Mouse (Mus musculus) hindbrain, embryonic 13.5 days (tissue): ENCODE results near the gene Map7d1. TPM values are rescaled to one million over a fixed set of nuclear protein-coding genes. Genes with fewer than 3 reads are reported as not detected.

Experiments
- ATAC-seq: fragments of 200-750 bp; cut with Nextera tagmentation; 2 replicates; pipeline ENCODE4 v1.8.0; 2017; ENCODE audit warnings: moderate TSS enrichment; ENCODE audit not compliant: low FRiP score
- H3K27ac ChIP-seq: fragments of 300-500 bp; sonication (generic); 2 replicates; pipeline ENCODE4 v1.5.1; 2015; ENCODE audit warnings: inconsistent platforms, mild to moderate bottlenecking, moderate library complexity
- H3K27me3 ChIP-seq: fragments of 300-500 bp; sonication (generic); 2 replicates; pipeline ENCODE4 v1.6.1; 2015; ENCODE audit warnings: mild to moderate bottlenecking, inconsistent platforms
- H3K36me3 ChIP-seq: fragments of 300-500 bp; sonication (generic); 2 replicates; pipeline ENCODE4 v1.6.1; 2015; ENCODE audit warnings: mild to moderate bottlenecking, inconsistent platforms
- H3K4me1 ChIP-seq: fragments of 300-500 bp; sonication (generic); replicated peaks from 2 replicates; pipeline ENCODE4 v1.6.1; 2015; ENCODE audit warnings: inconsistent platforms
- H3K4me2 ChIP-seq: fragments of 300-500 bp; sonication (generic); 2 replicates; pipeline ENCODE4 v1.6.1; 2015; ENCODE audit warnings: inconsistent platforms, mild to moderate bottlenecking, moderate library complexity
- H3K4me3 ChIP-seq: fragments of 300-500 bp; sonication (generic); 2 replicates; pipeline ENCODE4 v1.5.1; 2015; ENCODE audit warnings: mild to moderate bottlenecking, inconsistent platforms
- H3K9ac ChIP-seq: fragments of 300-500 bp; sonication (generic); 2 replicates; pipeline ENCODE4 v1.6.1; 2015; ENCODE audit warnings: mild to moderate bottlenecking, inconsistent platforms
- H3K9me3 ChIP-seq: fragments of 300-500 bp; sonication (generic); 2 replicates; pipeline ENCODE4 v1.6.1; 2016; ENCODE audit warnings: inconsistent platforms
- WGBS: fragments of 180-500 bp; shearing (Covaris S2); methylation state at CpG from one replicate; pipeline ENCODE4 v1.1.7; 2015; 5-methylcytosine and 5-hydroxymethylcytosine counted together
- polyA plus RNA-seq: library from polyadenylated mRNA; unstranded; fragments of >200 nt; fragmentation: Nextera tagmentation; extraction: Ambion mirVana; gene quantifications from 2 replicates; pipeline ENCODE4 v1.2.1, GENCODE M21; 2015

The Map7d1 gene
- polyA plus RNA-seq, 1 experiment from 2014 or later = 81.8 TPM

- no peak overlapping the region for H3K27ac ChIP-seq
- 98% methylated on average over 3 of the region's 3 CpGs for WGBS
- ATAC-seq = no peak
Measured at GRCm38 (mm10) chr4:126187096-126187495, 69.0 kb downstream of the Map7d1 start.

GRCm38 (mm10) chr4:126183034-126183433 is 73.1 kb downstream of the Map7d1 start:
- H3K4me3 ChIP-seq = no peak overlapping the region
- H3K9ac ChIP-seq = no peak overlapping the region
- no peak for ATAC-seq
- no peaks in the 10 kb centered on the region for H3K9me3 ChIP-seq
- H3K27me3 ChIP-seq = no peaks in the 10 kb centered on the region
- no peaks in the 10 kb centered on the region for H3K4me1 ChIP-seq
- no peak overlapping the region for H3K27ac ChIP-seq
- peaks cover 36% of the 10 kb centered on the region for H3K36me3 ChIP-seq
- 89% methylated on average over 5 of the region's 5 CpGs for WGBS
- H3K4me2 ChIP-seq = no peak overlapping the region

More at GRCm38 (mm10) chr4:126187096-126187495, 69.0 kb downstream of the Map7d1 start:
- no peaks in the 10 kb centered on the region for H3K4me1 ChIP-seq
- H3K4me3 ChIP-seq = no peak overlapping the region
- no peaks in the 10 kb centered on the region for H3K27me3 ChIP-seq
- H3K9me3 ChIP-seq = no peaks in the 10 kb centered on the region
- H3K9ac ChIP-seq = no peak overlapping the region
- H3K36me3 ChIP-seq = peaks cover 21% of the 10 kb centered on the region
- no peak overlapping the region for H3K4me2 ChIP-seq

Other genes starting within 250 kb of the Map7d1 start
- 0.48 and 0.74 TPM in 2 replicates for gene Csf3r, start 231.8 kb downstream of the Map7d1 start, polyA plus RNA-seq
- 131 and 136 TPM in 2 replicates for gene Mrps15, start 209.4 kb downstream of the Map7d1 start, polyA plus RNA-seq
- gene Oscp1, start 197.8 kb downstream of the Map7d1 start, polyA plus RNA-seq = 33.1 and 35.1 TPM in 2 replicates
- gene Lsm10, start 159.7 kb downstream of the Map7d1 start, polyA plus RNA-seq = 47.5 and 47.9 TPM in 2 replicates
- gene Stk40, start 152.4 kb downstream of the Map7d1 start, polyA plus RNA-seq = 35.1 and 35.5 TPM in 2 replicates
- 15.0 and 15.5 TPM in 2 replicates for gene Eva1b, start 108.6 kb downstream of the Map7d1 start, polyA plus RNA-seq
- gene Sh3d21, start 92.9 kb downstream of the Map7d1 start, polyA plus RNA-seq = 1.3 and 1.4 TPM in 2 replicates
- gene Thrap3, start 53.6 kb downstream of the Map7d1 start, polyA plus RNA-seq = 163 and 166 TPM in 2 replicates
- gene Trappc3, start 6.0 kb upstream of the Map7d1 start, polyA plus RNA-seq = 160 and 168 TPM in 2 replicates
- 7.6 and 10.1 TPM in 2 replicates for gene Col8a2, start 30.4 kb upstream of the Map7d1 start, polyA plus RNA-seq
- gene Adprhl2, start 65.4 kb upstream of the Map7d1 start, polyA plus RNA-seq = 78.2 and 81.6 TPM in 2 replicates
- 7.0 and 8.5 TPM in 2 replicates for gene Tekt2, start 69.3 kb upstream of the Map7d1 start, polyA plus RNA-seq
- gene Ago3, start 173.2 kb upstream of the Map7d1 start, polyA plus RNA-seq = 15.7 and 18.2 TPM in 2 replicates
- 13.5 and 15.3 TPM in 2 replicates for gene Ago1, start 212.2 kb upstream of the Map7d1 start, polyA plus RNA-seq